Mouse (Mus musculus) liver, embryonic 11.5 days (tissue): ENCODE data around the gene Mrps7. TPM values are rescaled to one million over a fixed set of nuclear protein-coding genes. Genes with fewer than 3 reads are reported as not detected.
A peak's percentile ranks its signal among the peaks of the same experiment; 100 is the strongest.

Source experiments
- ATAC-seq: fragments of 200-750 bp; cut with Nextera tagmentation; replicated peaks from 2 replicates; pipeline ENCODE4 v1.8.0; 2017; ENCODE audit warnings: moderate number of reproducible peaks, mild to moderate bottlenecking, moderate TSS enrichment, moderate library complexity; ENCODE audit not compliant: low FRiP score
- DNase-seq: peaks from one replicate; pipeline ENCODE4 v3.0.0-alpha.2; 2017; ENCODE audit warnings: low spot score
- H3K27ac ChIP-seq: fragments of 300-500 bp; sonication (generic); 2 replicates; pipeline ENCODE4 v1.5.1; 2014; ENCODE audit warnings: mild to moderate bottlenecking, low read depth, low read length, control low read depth
- H3K27me3 ChIP-seq: fragments of 300-500 bp; sonication (generic); replicated peaks from 2 replicates; pipeline ENCODE4 v1.6.1; 2014; ENCODE audit warnings: low read length, mixed read lengths; ENCODE audit not compliant: control insufficient read depth, insufficient read depth
- H3K36me3 ChIP-seq: fragments of 300-500 bp; sonication (generic); 2 replicates; pipeline ENCODE4 v1.6.1; 2014; ENCODE audit warnings: mild to moderate bottlenecking, low read length, moderate library complexity, mixed read lengths; ENCODE audit not compliant: control insufficient read depth, insufficient read depth
- H3K4me1 ChIP-seq: fragments of 300-500 bp; sonication (generic); replicated peaks from 2 replicates; pipeline ENCODE4 v1.6.1; 2014; ENCODE audit warnings: low read length, mixed read lengths; ENCODE audit not compliant: control insufficient read depth, insufficient read depth
- H3K4me2 ChIP-seq: fragments of 300-500 bp; sonication (generic); 2 replicates; pipeline ENCODE4 v1.6.1; 2014; ENCODE audit warnings: mild to moderate bottlenecking, control low read depth, moderate library complexity
- H3K4me3 ChIP-seq: fragments of 300-500 bp; sonication (generic); 2 replicates; pipeline ENCODE4 v1.5.1; 2014; ENCODE audit warnings: low read depth, low read length, control low read depth
- H3K9ac ChIP-seq: fragments of 300-500 bp; sonication (generic); 2 replicates; pipeline ENCODE4 v1.6.1; 2014; ENCODE audit warnings: low read depth, low read length, control low read depth
- H3K9me3 ChIP-seq: fragments of 300-500 bp; sonication (generic); 2 replicates; pipeline ENCODE4 v1.6.1; 2016; ENCODE audit warnings: low read length, inconsistent platforms, mixed read lengths; ENCODE audit not compliant: control insufficient read depth
- WGBS: fragments of 180-500 bp; shearing (Covaris S2); extraction: QIAGEN DNeasy Blood & Tissue Kit; methylation state at CpG from one replicate; pipeline ENCODE4 v1.1.7; 2014; 5-methylcytosine and 5-hydroxymethylcytosine counted together
- polyA plus RNA-seq: library from polyadenylated mRNA; unstranded; fragments of >200 nt; fragmentation: Nextera tagmentation; extraction: Ambion mirVana; gene quantifications from 2 replicates; pipeline ENCODE4 v1.2.1, GENCODE M21; 2014

Mrps7 gene
- polyA plus RNA-seq: 121 and 125 TPM in 2 replicates

DNA sequence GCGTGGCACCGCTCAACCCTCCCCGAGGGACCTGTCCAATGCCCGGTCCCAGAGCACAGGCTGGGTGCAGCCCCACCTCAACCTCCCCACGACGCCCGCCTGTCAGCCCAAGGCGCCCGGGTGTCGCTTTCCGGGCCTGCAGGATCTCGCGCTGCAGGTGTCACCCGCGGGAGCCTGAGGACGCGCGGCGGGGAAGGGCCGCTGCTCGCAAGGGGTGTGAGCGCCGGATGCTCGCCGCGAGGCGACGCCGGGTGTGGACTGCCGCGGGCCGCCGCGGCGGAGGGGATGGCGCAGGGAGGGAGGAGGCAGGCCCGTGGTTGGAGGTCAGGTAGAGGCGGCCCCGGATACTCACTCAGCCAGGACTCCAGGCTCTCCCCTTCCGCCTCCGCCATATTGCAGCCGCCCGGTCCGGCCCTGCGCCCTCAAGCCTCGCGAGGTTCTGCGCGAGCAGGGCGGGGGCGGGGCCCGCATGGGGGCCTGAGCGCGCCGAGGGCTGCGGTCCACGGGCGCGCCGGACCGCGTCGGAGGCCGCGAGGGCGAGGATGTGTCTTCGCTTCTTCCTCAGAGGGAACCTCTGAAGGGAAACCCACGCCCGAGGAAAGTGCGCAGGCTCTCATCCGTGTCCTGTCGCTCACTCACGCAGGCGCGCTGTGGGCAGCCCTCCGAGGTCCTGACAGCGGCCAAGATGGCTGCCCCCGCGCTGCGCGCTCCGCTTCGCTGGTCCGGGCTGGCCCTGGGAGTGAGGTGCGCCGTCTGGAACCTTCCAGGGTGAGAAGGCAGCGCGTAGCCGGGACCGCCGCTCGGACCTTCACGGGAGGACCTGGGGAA is at the start of gene Mrps7, which contains the start of gene Gga3:
Gene Mrps7 (plus strand): TSS at position 450 of the 828 bp plus-strand sequence.
Gene Gga3 (minus strand): TSS at position 576 of the 828 bp plus-strand sequence.
- no peaks in the 10 kb centered on the region for H3K27me3 ChIP-seq
- no peaks in the 10 kb centered on the region for H3K9me3 ChIP-seq
- peak within 1 kb of the TSS; percentile 95 for H3K4me2 ChIP-seq
- H3K4me3 ChIP-seq: peak within 1 kb of the TSS; percentile 98
- H3K36me3 ChIP-seq: peaks cover 33% of the 10 kb centered on the region
- H3K9ac ChIP-seq: peak within 1 kb of the TSS; percentile 92
- H3K27ac ChIP-seq: peak within 1 kb of the TSS; percentile 85
- ATAC-seq: peak; percentile 95
- DNase-seq: peak; percentile 88
- under 1% methylated on average over 80 of the region's 93 CpGs for WGBS
- peaks cover 35% of the 10 kb centered on the region for H3K4me1 ChIP-seq

DNA sequence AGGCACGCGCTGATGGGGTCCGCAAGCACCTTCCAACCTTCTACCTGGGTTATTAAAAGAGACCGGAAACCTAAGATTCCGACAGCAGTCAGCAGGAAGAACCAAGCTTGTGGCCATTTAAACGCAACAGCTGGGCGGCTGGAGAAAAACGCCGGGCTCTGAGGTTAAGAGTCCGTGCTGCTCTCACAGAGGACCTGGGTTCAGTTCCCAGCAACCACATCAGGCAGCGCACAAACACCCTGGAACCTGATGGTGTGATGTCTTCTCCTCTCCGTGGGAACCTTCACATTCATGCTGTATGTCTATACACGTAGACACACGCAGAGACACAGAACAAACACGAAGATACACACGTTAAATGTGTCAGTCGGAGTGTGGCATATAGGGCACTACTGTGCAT is 48.0 kb upstream of the Mrps7 start:
- ATAC-seq (no peak), DNase-seq (no peak)
- 75% methylated on average over 17 of the region's 17 CpGs for WGBS
- no peaks in the 10 kb centered on the region for H3K9me3 ChIP-seq
- no peaks in the 10 kb centered on the region for H3K27me3 ChIP-seq
- no peak overlapping the region for H3K4me3 ChIP-seq
- H3K4me2 ChIP-seq: no peak overlapping the region
- no peaks in the 10 kb centered on the region for H3K36me3 ChIP-seq
- H3K9ac ChIP-seq: no peak overlapping the region
- H3K27ac ChIP-seq: no peak overlapping the region
- H3K4me1 ChIP-seq: no peaks in the 10 kb centered on the region

DNA sequence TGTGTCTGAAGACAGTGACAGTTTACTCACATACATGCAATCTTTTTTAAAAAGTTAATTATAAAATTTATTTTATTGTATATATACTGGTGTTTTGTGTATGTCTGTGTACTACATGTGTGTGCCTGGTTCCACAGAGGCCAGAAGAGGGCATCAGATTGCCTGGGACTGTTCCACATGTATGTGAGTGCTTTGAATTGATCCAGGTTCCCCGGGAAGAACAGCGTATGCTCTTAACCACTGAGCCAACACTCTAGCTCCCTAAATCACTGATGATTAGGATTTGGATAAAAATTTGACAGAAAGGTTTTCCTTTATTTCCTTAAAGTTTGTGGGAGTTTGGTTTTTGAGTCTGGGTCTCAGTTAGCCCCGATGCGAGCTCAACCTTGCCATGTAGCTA is 40.3 kb upstream of the Mrps7 start:
- H3K27ac ChIP-seq: peak overlapping the region; percentile 70
- 34% methylated on average over 4 of the region's 4 CpGs for WGBS

DNA sequence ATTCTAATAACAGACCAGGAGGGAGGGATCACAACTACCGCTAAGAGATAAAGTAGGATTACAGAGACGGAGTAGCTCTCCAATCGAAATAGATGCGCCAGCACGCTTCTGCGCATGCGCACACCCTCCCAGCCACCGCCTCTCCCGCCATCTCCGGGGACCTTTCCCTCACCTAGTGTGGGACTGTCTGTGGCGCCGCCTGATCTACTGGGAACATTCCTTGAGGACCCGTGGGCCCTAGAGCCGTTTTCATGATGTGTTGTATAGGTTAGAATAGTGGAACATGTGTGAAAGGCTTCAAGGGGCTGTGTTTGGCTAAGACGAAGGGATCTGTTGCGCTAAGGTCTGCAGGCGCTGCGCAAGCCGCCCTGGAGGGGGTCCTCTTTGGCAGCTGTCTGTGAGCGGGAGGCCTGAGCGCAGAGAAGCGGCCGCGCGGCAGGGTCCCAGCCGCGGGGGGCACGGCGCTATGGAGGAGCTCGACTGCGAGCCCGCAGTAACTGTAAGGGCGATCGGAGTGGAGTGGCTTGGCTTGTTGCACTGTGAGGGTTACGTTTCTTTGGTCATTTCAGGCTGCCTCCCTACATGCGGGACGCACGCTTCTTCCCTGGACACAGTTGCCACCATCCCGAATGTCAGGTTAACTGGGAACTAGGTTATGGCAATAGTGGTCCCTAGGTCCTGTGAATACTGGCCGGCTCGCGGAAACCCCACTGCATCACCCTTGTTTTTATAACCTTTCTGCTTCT is 39.5 kb upstream of the Mrps7 start, which contains the start of gene Nup85:
Gene Nup85 (plus strand): TSS at position 371 of the 746 bp plus-strand sequence.
- under 1% methylated on average over 42 of the region's 42 CpGs for WGBS
- peak within 1 kb of the TSS; percentile 70 for H3K27ac ChIP-seq
- H3K4me2 ChIP-seq: peak within 1 kb of the TSS; percentile 86
- peak within 1 kb of the TSS; percentile 85 for H3K9ac ChIP-seq
- peaks cover 30% of the 10 kb centered on the region for H3K36me3 ChIP-seq
- peaks cover 7% of the 10 kb centered on the region for H3K4me1 ChIP-seq
- peak within 1 kb of the TSS; percentile 82 for H3K4me3 ChIP-seq
- no peaks in the 10 kb centered on the region for H3K27me3 ChIP-seq
- ATAC-seq (peak; percentile 93), DNase-seq (peak; percentile 100)
- H3K9me3 ChIP-seq: no peaks in the 10 kb centered on the region

More for the DNA sequence above, 40.3 kb upstream of the Mrps7 start:
- H3K4me3 ChIP-seq: peak overlapping the region; percentile 82
- peak; percentile 61; the same call in 1 of the 2 replicates for ATAC-seq
- H3K9me3 ChIP-seq: no peaks in the 10 kb centered on the region
- no peak for DNase-seq
- peak overlapping the region; percentile 86 for H3K4me2 ChIP-seq
- H3K4me1 ChIP-seq: peaks cover 7% of the 10 kb centered on the region
- no peaks in the 10 kb centered on the region for H3K27me3 ChIP-seq
- peaks cover 24% of the 10 kb centered on the region for H3K36me3 ChIP-seq
- peak overlapping the region; percentile 62 for H3K9ac ChIP-seq

DNA sequence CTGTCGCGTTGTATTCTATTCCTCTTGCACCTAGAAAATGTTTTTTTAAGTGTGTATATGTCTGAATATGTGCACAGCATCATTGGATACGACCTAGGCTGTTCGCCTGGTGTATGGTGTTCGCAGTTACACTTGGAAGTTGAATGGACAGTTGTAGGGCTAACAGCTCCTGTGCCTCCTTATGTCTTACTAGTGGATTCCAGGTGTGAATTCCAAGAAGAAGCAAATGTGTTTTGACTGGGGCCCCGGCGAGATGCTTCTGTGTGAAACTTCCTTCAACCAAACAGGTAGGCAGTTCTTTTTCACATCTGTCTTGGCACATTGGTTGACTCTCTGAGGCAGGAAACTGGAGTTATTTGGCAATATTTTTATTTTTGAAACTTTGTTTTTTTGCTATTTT is 38.8 kb upstream of the Mrps7 start:
- Histone ChIP-seq H3K27ac (no peak overlapping the region), H3K9ac (peak overlapping the region; percentile 85), H3K4me1 (peaks cover 7% of the 10 kb centered on the region), H3K9me3 (no peaks in the 10 kb centered on the region), H3K4me2 (peak overlapping the region; percentile 86), H3K36me3 (peaks cover 37% of the 10 kb centered on the region), H3K27me3 (no peaks in the 10 kb centered on the region), H3K4me3 (peak overlapping the region; percentile 82)
- 12% methylated on average over 7 of the region's 7 CpGs for WGBS
- no peak for ATAC-seq
- DNase-seq: no peak

DNA sequence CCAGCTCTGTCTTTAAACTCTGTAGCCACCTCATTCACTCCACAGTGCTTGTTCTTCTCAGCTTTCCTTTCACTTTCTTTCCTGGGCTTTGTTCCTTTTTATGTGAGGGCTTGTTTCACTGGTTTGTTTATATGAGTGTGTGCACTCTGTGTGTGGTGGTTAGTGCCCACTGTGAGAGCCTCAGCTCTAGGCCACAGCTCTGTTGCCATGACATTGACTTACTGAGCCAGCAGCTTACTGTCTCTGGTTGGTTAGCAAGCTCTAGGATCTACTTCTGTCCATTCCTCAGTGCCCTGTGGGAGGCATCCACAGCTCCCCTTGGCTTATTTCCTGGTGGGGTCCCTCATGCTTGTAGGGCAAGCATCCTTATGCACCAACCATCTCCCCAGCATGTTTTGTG is 24.6 kb upstream of the Mrps7 start:
- Histone ChIP-seq H3K27ac (no peak overlapping the region), H3K27me3 (no peaks in the 10 kb centered on the region), H3K4me3 (no peak overlapping the region), H3K4me2 (no peak overlapping the region), H3K4me1 (no peaks in the 10 kb centered on the region), H3K9ac (no peak overlapping the region), H3K36me3 (peaks cover 56% of the 10 kb centered on the region), H3K9me3 (no peaks in the 10 kb centered on the region)
- DNase-seq (no peak), ATAC-seq (no peak)

DNA sequence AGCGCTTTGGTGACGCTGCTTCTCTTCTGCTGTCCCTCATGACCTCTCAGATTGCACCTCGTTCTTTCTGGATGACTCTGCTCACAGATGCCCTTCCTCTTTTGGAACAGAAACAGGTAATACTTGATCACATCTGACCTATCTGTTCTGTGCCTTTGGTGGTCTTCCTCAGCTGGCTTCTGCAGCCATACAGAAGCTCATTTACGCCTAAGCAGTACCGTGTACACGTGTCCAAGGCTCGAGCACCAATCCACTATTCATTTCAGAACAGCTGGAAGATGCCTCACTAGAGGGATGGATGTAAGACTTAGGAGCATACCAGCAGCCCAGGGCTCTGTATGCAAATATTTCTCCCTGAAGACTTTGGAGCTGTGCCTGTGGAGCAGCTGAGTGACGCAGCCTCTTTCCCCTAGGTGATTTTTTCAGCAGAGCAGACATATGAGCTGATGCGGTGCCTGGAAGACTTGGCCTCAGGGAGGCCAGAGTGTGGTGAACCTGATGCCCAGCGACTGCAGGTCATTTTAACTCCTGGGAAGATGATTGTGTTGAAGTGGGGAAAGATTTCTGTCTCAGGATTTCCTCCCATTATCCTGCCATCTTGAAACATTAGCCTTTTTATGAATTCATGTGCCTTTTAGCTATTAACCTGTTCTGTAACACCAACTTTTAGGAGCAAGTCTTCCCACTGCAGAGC is 20.7 kb upstream of the Mrps7 start:
- Histone ChIP-seq H3K9ac (no peak overlapping the region), H3K27ac (no peak overlapping the region), H3K4me1 (no peaks in the 10 kb centered on the region), H3K36me3 (peaks cover 82% of the 10 kb centered on the region), H3K9me3 (no peaks in the 10 kb centered on the region), H3K27me3 (no peaks in the 10 kb centered on the region), H3K4me2 (no peak overlapping the region), H3K4me3 (no peak overlapping the region)
- no peak for ATAC-seq
- 86% methylated on average over 10 of the region's 10 CpGs for WGBS
- DNase-seq: no peak

DNA sequence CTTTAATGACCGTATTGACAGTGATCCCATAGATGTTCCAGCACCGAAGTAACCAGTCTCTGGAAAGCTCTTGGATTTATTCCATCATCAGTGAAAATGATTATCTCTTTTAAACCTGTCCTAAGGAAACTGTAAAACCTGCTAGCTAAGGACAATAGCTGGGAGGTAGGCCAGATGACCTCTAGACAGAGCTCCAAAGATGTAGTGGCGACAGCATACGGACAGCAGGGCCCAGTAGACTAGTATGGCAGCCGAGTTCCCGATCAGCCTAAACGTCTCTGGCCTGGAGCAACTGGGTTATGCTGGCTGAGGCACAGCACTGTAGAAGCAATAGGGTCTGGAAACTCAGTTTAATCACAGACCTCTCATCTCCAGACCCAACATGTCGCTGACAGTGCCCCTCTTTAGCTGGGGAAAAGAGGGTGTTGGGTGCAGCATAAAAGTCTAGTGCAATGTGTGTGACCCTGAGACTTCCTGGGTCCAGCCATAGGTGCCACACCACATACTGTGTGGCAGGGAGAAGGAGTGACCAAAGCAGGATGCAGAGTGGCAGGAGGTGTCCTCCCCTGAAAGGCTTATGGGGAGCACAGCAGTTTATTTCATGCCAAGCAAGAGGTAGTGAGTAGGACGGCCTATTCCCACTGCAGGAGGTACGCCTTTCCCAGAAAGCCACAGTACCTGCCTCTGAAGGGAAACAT is 19.2 kb upstream of the Mrps7 start:
- no peak for DNase-seq
- ATAC-seq: peak; percentile 27; the same call in 1 of the 2 replicates
- no peak overlapping the region for H3K4me3 ChIP-seq
- no peaks in the 10 kb centered on the region for H3K4me1 ChIP-seq
- no peak overlapping the region for H3K4me2 ChIP-seq
- no peaks in the 10 kb centered on the region for H3K27me3 ChIP-seq
- no peak overlapping the region for H3K9ac ChIP-seq
- H3K9me3 ChIP-seq: no peaks in the 10 kb centered on the region
- 85% methylated on average over 10 of the region's 10 CpGs for WGBS
- H3K36me3 ChIP-seq: peaks cover 80% of the 10 kb centered on the region
- no peak overlapping the region for H3K27ac ChIP-seq
